Mouse (Mus musculus) limb, embryonic 11.5 days (tissue): Measurements from ENCODE around the gene Krt222. TPM values are rescaled to one million over a fixed set of nuclear protein-coding genes. Genes with fewer than 3 reads are reported as not detected.

Source experiments
- ATAC-seq: fragments of 200-750 bp; cut with Nextera tagmentation; 2 replicates; pipeline ENCODE4 v1.8.0; 2017; ENCODE audit warnings: low read depth; ENCODE audit not compliant: insufficient number of reproducible peaks, low FRiP score, low TSS enrichment
- DNase-seq: peaks from one replicate; pipeline ENCODE4 v3.0.0-alpha.2; 2015; ENCODE audit warnings: low spot score
- H3K27ac ChIP-seq: fragments of 300-500 bp; sonication (generic); replicated peaks from 2 replicates; pipeline ENCODE4 v1.5.1; 2014; ENCODE audit warnings: low read depth, mild to moderate bottlenecking, low read length
- H3K27me3 ChIP-seq: fragments of 300-500 bp; sonication (generic); 2 replicates; pipeline ENCODE4 v1.6.1; 2014; ENCODE audit warnings: mild to moderate bottlenecking, low read length, mixed read lengths; ENCODE audit not compliant: control insufficient read depth, insufficient read depth
- H3K36me3 ChIP-seq: fragments of 300-500 bp; sonication (generic); 2 replicates; pipeline ENCODE4 v1.6.1; 2014; ENCODE audit warnings: mild to moderate bottlenecking, low read length, moderate library complexity, mixed read lengths; ENCODE audit not compliant: control insufficient read depth, insufficient read depth
- H3K4me1 ChIP-seq: fragments of 300-500 bp; sonication (generic); 2 replicates; pipeline ENCODE4 v1.6.1; 2014; ENCODE audit warnings: low read length, mixed read lengths; ENCODE audit not compliant: control insufficient read depth, insufficient read depth
- H3K4me2 ChIP-seq: fragments of 300-500 bp; sonication (generic); 2 replicates; pipeline ENCODE4 v1.6.1; 2014; ENCODE audit warnings: low read depth, mild to moderate bottlenecking, moderate library complexity; ENCODE audit not compliant: severe bottlenecking
- H3K4me3 ChIP-seq: fragments of 300-500 bp; sonication (generic); 2 replicates; pipeline ENCODE4 v1.5.1; 2014; ENCODE audit warnings: low read depth, low read length
- H3K9ac ChIP-seq: fragments of 300-500 bp; sonication (generic); 2 replicates; pipeline ENCODE4 v1.6.1; 2014; ENCODE audit warnings: mild to moderate bottlenecking, low read length
- H3K9me3 ChIP-seq: fragments of 300-500 bp; sonication (generic); 2 replicates; pipeline ENCODE4 v1.6.1; 2016; ENCODE audit warnings: low read length; ENCODE audit not compliant: control insufficient read depth
- WGBS: fragments of 180-500 bp; shearing (Covaris S2); extraction: QIAGEN DNeasy Blood & Tissue Kit; methylation state at CpG from one replicate; pipeline ENCODE4 v1.1.7; 2014; 5-methylcytosine and 5-hydroxymethylcytosine counted together
- polyA plus RNA-seq: library from polyadenylated mRNA; unstranded; fragments of >200 nt; fragmentation: Nextera tagmentation; extraction: Ambion mirVana; gene quantifications from 2 replicates; pipeline ENCODE4 v1.2.1, GENCODE M21; 2014

Gene Krt222
- polyA plus RNA-seq, 1 experiment from 2014 or later: 0.16 TPM

DNA sequence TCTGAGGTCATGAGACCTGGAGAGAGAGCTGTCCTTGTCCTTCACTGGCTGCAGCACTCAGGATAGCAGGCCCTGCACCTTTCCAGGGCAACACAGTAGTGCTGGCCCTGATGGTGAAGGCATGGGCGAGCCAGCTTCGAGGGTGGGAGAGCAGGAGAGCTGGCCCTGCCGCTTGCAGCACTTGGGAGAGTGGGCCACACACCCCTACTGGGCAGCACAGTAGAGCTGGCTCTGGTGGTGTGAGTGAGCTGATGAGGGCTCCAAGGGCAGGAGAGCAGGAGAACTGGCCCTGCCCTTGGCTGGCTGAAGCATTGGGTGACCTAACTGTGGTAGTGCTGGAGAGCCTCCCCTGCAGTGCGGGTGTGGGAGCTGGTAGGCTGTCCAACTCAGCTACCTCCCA is 28.8 kb upstream of the Krt222 start:
- no peaks in the 10 kb centered on the region for H3K9me3 ChIP-seq
- H3K4me1 ChIP-seq: no peaks in the 10 kb centered on the region
- H3K36me3 ChIP-seq: no peaks in the 10 kb centered on the region
- no peak overlapping the region for H3K9ac ChIP-seq
- ATAC-seq (no peak), DNase-seq (no peak)
- no peak overlapping the region for H3K4me2 ChIP-seq
- no peaks in the 10 kb centered on the region for H3K27me3 ChIP-seq
- WGBS: 80% methylated on average over 4 of the region's 4 CpGs
- H3K4me3 ChIP-seq: no peak overlapping the region
- H3K27ac ChIP-seq: no peak overlapping the region

DNA sequence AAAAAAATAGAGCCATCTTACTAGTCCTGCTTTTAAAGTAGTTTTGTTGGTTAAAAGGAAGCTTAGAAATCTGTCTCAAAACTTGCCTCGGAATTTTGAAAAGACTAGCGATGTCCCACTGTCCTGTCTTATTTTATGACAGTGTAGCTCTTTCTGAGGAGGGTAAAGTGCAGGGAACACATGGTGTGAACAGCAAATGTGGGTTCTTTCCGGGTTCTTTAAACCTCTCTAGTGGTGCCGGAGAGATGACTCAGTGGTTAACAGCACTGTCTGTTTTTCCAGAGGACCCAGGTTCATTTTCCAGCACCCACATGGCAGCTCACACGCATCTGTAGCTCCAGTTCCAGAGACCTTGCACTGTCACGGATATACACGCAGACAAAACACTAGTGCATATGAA is 25.3 kb upstream of the Krt222 start:
- Histone ChIP-seq H3K4me3 (no peak overlapping the region), H3K27ac (no peak overlapping the region), H3K9me3 (no peaks in the 10 kb centered on the region), H3K27me3 (no peaks in the 10 kb centered on the region), H3K36me3 (no peaks in the 10 kb centered on the region), H3K4me1 (no peaks in the 10 kb centered on the region), H3K4me2 (no peak overlapping the region), H3K9ac (no peak overlapping the region)
- 67% methylated on average over 7 of the region's 7 CpGs for WGBS
- ATAC-seq (no peak), DNase-seq (no peak)

DNA sequence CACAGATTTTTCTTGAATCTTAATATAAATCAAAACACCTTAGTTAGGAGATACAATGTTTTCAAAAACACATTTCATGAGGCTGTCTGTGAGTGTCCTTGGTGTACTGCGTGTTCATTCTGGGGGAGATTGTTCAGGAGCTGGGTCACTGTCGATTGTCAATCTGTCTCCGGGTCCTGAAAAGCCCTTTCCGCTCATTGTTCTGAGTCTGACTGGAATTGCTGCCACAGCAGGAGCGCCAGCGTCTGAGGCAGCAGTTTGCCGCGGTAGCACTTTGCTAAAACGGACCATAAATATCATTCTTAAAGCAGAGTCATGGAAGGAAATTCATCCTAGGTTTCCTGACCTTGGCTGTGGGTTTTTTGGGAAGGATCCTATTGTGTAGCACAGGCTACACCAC is 21.9 kb upstream of the Krt222 start:
- WGBS: 67% methylated on average over 9 of the region's 9 CpGs
- Histone ChIP-seq H3K27me3 (no peaks in the 10 kb centered on the region), H3K4me1 (no peaks in the 10 kb centered on the region), H3K4me2 (no peak overlapping the region), H3K27ac (no peak overlapping the region), H3K9ac (no peak overlapping the region), H3K36me3 (no peaks in the 10 kb centered on the region), H3K4me3 (no peak overlapping the region), H3K9me3 (no peaks in the 10 kb centered on the region)
- DNase-seq (no peak), ATAC-seq (no peak)

- no peaks in the 10 kb centered on the region for H3K9me3 ChIP-seq
- H3K4me3 ChIP-seq: no peak overlapping the region
- 75% methylated on average over 9 of the region's 9 CpGs for WGBS
- no peak overlapping the region for H3K9ac ChIP-seq
- H3K27me3 ChIP-seq: no peaks in the 10 kb centered on the region
- H3K4me1 ChIP-seq: no peaks in the 10 kb centered on the region
- DNase-seq: no peak
- no peak overlapping the region for H3K27ac ChIP-seq
- no peak overlapping the region for H3K4me2 ChIP-seq
- H3K36me3 ChIP-seq: no peaks in the 10 kb centered on the region
- ATAC-seq: no peak
These were observed 21.3 kb upstream of the Krt222 start for GRCm38 (mm10) chr11:99265220-99265619.

- Histone ChIP-seq H3K27me3 (no peaks in the 10 kb centered on the region), H3K4me3 (no peak overlapping the region), H3K9me3 (no peaks in the 10 kb centered on the region), H3K9ac (no peak overlapping the region), H3K27ac (no peak overlapping the region), H3K4me2 (no peak overlapping the region), H3K4me1 (no peaks in the 10 kb centered on the region), H3K36me3 (no peaks in the 10 kb centered on the region)
- 75% methylated on average over 4 of the region's 4 CpGs for WGBS
- ATAC-seq (no peak), DNase-seq (no peak)
These were observed 12.3 kb upstream of the Krt222 start for GRCm38 (mm10) chr11:99256213-99256612.

- DNase-seq (no peak), ATAC-seq (no peak)
- Histone ChIP-seq H3K4me1 (no peaks in the 10 kb centered on the region), H3K27ac (no peak overlapping the region), H3K36me3 (no peaks in the 10 kb centered on the region), H3K9me3 (no peaks in the 10 kb centered on the region), H3K4me2 (no peak overlapping the region), H3K27me3 (no peaks in the 10 kb centered on the region), H3K4me3 (no peak overlapping the region), H3K9ac (no peak overlapping the region)
- 97% methylated on average over 8 of the region's 8 CpGs for WGBS
These were observed 11.4 kb upstream of the Krt222 start for GRCm38 (mm10) chr11:99255316-99255715.

GRCm38 (mm10) chr11:99253893-99254292 is 10.0 kb upstream of the Krt222 start:
- no peaks in the 10 kb centered on the region for H3K4me1 ChIP-seq
- no peak overlapping the region for H3K9ac ChIP-seq
- no peak for ATAC-seq
- H3K36me3 ChIP-seq: no peaks in the 10 kb centered on the region
- WGBS: 73% methylated on average over 2 of the region's 2 CpGs
- H3K4me3 ChIP-seq: no peak overlapping the region
- H3K9me3 ChIP-seq: no peaks in the 10 kb centered on the region
- no peak overlapping the region for H3K27ac ChIP-seq
- DNase-seq: no peak
- no peaks in the 10 kb centered on the region for H3K27me3 ChIP-seq
- H3K4me2 ChIP-seq: no peak overlapping the region

- H3K9me3 ChIP-seq: no peaks in the 10 kb centered on the region
- no peak for ATAC-seq
- DNase-seq: no peak
- 79% methylated on average over 8 of the region's 8 CpGs for WGBS
- H3K4me1 ChIP-seq: no peaks in the 10 kb centered on the region
- no peaks in the 10 kb centered on the region for H3K27me3 ChIP-seq
- no peak overlapping the region for H3K4me3 ChIP-seq
- H3K36me3 ChIP-seq: no peaks in the 10 kb centered on the region
- no peak overlapping the region for H3K4me2 ChIP-seq
- no peak overlapping the region for H3K9ac ChIP-seq
- no peak overlapping the region for H3K27ac ChIP-seq
These were observed 8.8 kb upstream of the Krt222 start for GRCm38 (mm10) chr11:99252671-99253070.

DNA sequence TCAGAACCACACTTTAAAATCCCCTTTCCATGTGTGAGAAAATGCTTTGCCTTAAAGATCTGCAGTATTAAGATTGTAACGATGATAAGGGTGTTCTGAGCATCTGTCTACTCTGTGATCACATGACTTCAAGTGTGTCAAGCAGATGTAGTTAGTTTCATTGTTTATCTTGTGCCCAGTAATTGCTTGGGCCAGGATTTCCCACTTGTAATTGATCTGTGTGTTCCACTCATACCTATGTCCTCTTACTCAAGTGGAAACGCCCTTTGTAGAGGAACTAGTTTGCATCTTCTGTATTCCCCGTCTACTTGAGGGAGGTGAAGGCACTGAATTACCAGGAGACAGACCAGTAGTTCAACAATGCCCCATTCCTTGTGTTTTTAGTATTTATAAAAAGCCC is 6.8 kb upstream of the Krt222 start:
- DNase-seq: no peak
- no peak overlapping the region for H3K4me2 ChIP-seq
- 77% methylated on average over 3 of the region's 3 CpGs for WGBS
- no peaks in the 10 kb centered on the region for H3K27me3 ChIP-seq
- H3K36me3 ChIP-seq: no peaks in the 10 kb centered on the region
- H3K4me3 ChIP-seq: no peak overlapping the region
- H3K9ac ChIP-seq: no peak overlapping the region
- H3K9me3 ChIP-seq: no peaks in the 10 kb centered on the region
- H3K4me1 ChIP-seq: no peaks in the 10 kb centered on the region
- no peak for ATAC-seq
- H3K27ac ChIP-seq: no peak overlapping the region
